Mouse (Mus musculus): ENCODE measurements around the gene Hydin.
"Not testable (repeated sequence)": the region's sequence is repeated elsewhere in the genome, so short reads cannot be mapped to it uniquely, and the experiment has no call there.

DNA sequence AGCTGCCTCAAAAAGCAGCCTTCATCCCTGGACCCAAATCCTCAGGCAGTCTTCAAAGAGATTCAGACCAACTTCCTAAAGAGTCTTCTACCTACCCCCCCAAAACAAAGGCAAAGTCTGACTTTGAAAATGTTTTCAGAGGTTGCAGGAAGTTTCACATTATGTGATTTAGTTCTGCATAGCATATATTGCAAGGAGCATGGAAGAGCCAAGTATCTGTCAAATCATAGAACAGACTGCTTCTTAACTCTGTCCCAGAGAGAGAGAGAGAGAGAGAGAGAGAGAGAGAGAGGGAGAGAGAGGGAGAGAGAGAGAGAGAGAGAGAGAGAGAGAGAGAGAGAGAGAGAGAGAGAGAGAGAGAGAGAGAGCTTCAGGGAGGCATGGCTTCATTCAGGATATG, 60.3 kb downstream of the Hydin start:
- TF ChIP-seq GATA1 (IDR thresholded peaks at IDR 0.05; ENCODE audit: borderline replicate concordance, low read length); FLI1 (IDR thresholded peaks at IDR 0.05; ENCODE audit: low read length): not testable (repeated sequence)
